Mouse (Mus musculus) erythroblast, embryonic 14.5 days (primary cell): ENCODE data around the gene Rbms3.

ENCODE experiments used
- GATA1 ChIP-seq: IDR thresholded peaks from 2 replicates; pipeline ENCODE4 v1.6.1; 2012; ENCODE audit warnings: low read length, inconsistent platforms, mixed read lengths
- TAL1 ChIP-seq: IDR thresholded peaks from 3 replicates; pipeline ENCODE4 v1.6.1; 2012; ENCODE audit warnings: low read length, inconsistent platforms, mixed read lengths

GRCm38 (mm10) chr9:117356764-117357442 lies 272.8 kb downstream of the Rbms3 start:
- no peak for TF ChIP-seq GATA1
- TF ChIP-seq TAL1, result no peak
